Mouse (Mus musculus) lung, postnatal 0 days (tissue): ENCODE data around the gene Lpp. TPM values are rescaled to one million over a fixed set of nuclear protein-coding genes. Genes with fewer than 3 reads are reported as not detected.

Source experiments
- ATAC-seq: fragments of 200-750 bp; cut with Nextera tagmentation; 2 replicates; pipeline ENCODE4 v1.8.0; 2017; ENCODE audit warnings: moderate library complexity
- DNase-seq: peaks from one replicate; pipeline ENCODE4 v3.0.0-alpha.2; 2016; ENCODE audit warnings: low spot score
- H3K27ac ChIP-seq: fragments of 300-500 bp; sonication (generic); 2 replicates; pipeline ENCODE4 v1.5.1; 2014; ENCODE audit warnings: antibody characterized with exemption, mild to moderate bottlenecking, low read length, mixed read lengths
- H3K27me3 ChIP-seq: fragments of 300-500 bp; sonication (generic); replicated peaks from 2 replicates; pipeline ENCODE4 v1.6.1; 2014; ENCODE audit warnings: low read length, mixed read lengths; ENCODE audit not compliant: insufficient read depth
- H3K36me3 ChIP-seq: fragments of 300-500 bp; sonication (generic); 2 replicates; pipeline ENCODE4 v1.6.1; 2014; ENCODE audit warnings: low read length, mixed read lengths; ENCODE audit not compliant: insufficient read depth
- H3K4me1 ChIP-seq: fragments of 300-500 bp; sonication (generic); 2 replicates; pipeline ENCODE4 v1.6.1; 2014; ENCODE audit warnings: antibody characterized with exemption, low read depth, low read length, mixed read lengths; ENCODE audit not compliant: insufficient read depth
- H3K4me2 ChIP-seq: fragments of 300-500 bp; sonication (generic); replicated peaks from 2 replicates; pipeline ENCODE4 v1.6.1; 2014; ENCODE audit warnings: low read depth, mild to moderate bottlenecking, low read length, moderate library complexity, mixed read lengths
- H3K4me3 ChIP-seq: fragments of 300-500 bp; sonication (generic); 2 replicates; pipeline ENCODE4 v1.5.1; 2014; ENCODE audit warnings: low read depth, low read length
- H3K9ac ChIP-seq: fragments of 300-500 bp; sonication (generic); replicated peaks from 2 replicates; pipeline ENCODE4 v1.6.1; 2014; ENCODE audit warnings: low read depth, mild to moderate bottlenecking
- H3K9me3 ChIP-seq: fragments of 300-500 bp; sonication (generic); 2 replicates; pipeline ENCODE4 v1.6.1; 2016; ENCODE audit warnings: low read length, mixed read lengths
- CTCF ChIP-seq: IDR thresholded peaks from 2 replicates; pipeline ENCODE4 v1.5.1; 2016; ENCODE audit warnings: antibody characterized with exemption, mild to moderate bottlenecking
- EP300 ChIP-seq: IDR thresholded peaks from 2 replicates; pipeline ENCODE4 v1.6.1; 2016; ENCODE audit warnings: antibody characterized with exemption, mild to moderate bottlenecking, control low read depth
- WGBS: fragments of 180-500 bp; shearing (Covaris S2); extraction: QIAGEN DNeasy Blood & Tissue Kit; methylation state at CpG from one replicate; pipeline ENCODE4 v1.1.7; 2014; 5-methylcytosine and 5-hydroxymethylcytosine counted together
- polyA plus RNA-seq: library from polyadenylated mRNA; unstranded; fragments of >200 nt; fragmentation: Nextera tagmentation; extraction: Ambion mirVana; gene quantifications from 2 replicates; pipeline ENCODE4 v1.2.1, GENCODE M21; 2015

The Lpp gene
- polyA plus RNA-seq, 1 experiment from 2014 or later = 36.8 TPM

- WGBS = 59% methylated on average over 9 of the region's 9 CpGs
- no peak overlapping the region for H3K4me2 ChIP-seq
- no peak for TF ChIP-seq EP300
- H3K36me3 ChIP-seq = no peaks in the 10 kb centered on the region
- DNase-seq (peak; percentile 75), ATAC-seq (peak; percentile 47)
- no peak overlapping the region for H3K4me3 ChIP-seq
- H3K27me3 ChIP-seq = no peaks in the 10 kb centered on the region
- H3K9me3 ChIP-seq = no peaks in the 10 kb centered on the region
- H3K9ac ChIP-seq = no peak overlapping the region
- no peaks in the 10 kb centered on the region for H3K4me1 ChIP-seq
- no peak overlapping the region for H3K27ac ChIP-seq
Measured at GRCm38 (mm10) chr16:24756141-24756540, 362.8 kb downstream of the Lpp start.

- ATAC-seq (no peak), DNase-seq (no peak)
- no peak for TF ChIP-seq CTCF
- 0 out of 2 replicates have a peak, but pooled peaks have one; percentile 61 for TF ChIP-seq EP300
- Histone ChIP-seq H3K9ac (no peak overlapping the region), H3K9me3 (no peaks in the 10 kb centered on the region), H3K4me1 (no peaks in the 10 kb centered on the region), H3K27ac (no peak overlapping the region), H3K4me3 (no peak overlapping the region), H3K4me2 (no peak overlapping the region), H3K27me3 (no peaks in the 10 kb centered on the region), H3K36me3 (peaks cover 16% of the 10 kb centered on the region; the same call in 1 of the 2 replicates)
- WGBS = 83% methylated on average over 3 of the region's 3 CpGs
Measured at GRCm38 (mm10) chr16:24766051-24766450, 372.7 kb downstream of the Lpp start.

DNA sequence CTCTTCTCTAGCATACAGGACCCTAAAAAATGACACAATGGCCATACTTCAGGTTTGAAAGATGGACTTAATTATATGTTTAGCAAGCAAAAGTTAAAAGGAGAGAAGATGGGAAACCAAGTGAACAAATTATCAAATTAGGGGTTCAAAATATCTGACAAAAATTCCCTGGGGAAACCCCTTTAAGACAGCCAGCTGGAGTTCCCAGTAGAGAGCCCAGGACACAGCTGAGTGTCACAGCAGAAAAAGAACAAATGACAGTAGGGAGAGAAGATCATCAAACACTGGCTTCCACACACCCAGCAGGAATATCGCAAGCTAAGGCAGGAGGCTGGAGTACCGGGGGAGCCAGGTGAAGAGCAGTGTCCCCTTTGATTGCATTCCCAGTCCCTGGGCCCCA is 373.3 kb downstream of the Lpp start:
- Histone ChIP-seq H3K9me3 (no peaks in the 10 kb centered on the region), H3K4me3 (no peak overlapping the region), H3K27me3 (no peaks in the 10 kb centered on the region), H3K27ac (no peak overlapping the region), H3K4me2 (no peak overlapping the region), H3K9ac (no peak overlapping the region), H3K4me1 (no peaks in the 10 kb centered on the region), H3K36me3 (peaks cover 14% of the 10 kb centered on the region; the same call in 1 of the 2 replicates)
- DNase-seq (no peak), ATAC-seq (no peak)
- TF ChIP-seq CTCF = no peak
- TF ChIP-seq EP300 = no peak
- WGBS = 88% methylated on average over 2 of the region's 2 CpGs

DNA sequence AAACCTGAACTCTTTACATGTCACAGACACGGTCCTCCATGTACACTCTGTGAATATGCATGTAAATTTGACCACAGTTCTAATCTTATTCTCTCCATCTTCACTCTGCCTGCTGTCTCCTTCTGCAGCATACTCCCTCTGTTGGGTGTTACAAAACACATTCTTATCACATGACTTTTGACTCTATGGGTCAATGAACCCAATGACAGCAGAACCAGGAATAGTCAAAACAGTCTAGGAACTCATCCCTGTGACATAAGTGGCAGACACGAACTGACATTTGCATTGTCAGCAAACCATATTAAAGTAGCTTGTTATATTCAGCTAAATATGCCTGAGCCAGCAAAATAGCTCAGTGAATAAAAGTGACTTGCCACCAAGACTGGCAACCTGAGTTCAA is 383.7 kb downstream of the Lpp start:
- no peak overlapping the region for H3K4me3 ChIP-seq
- H3K4me1 ChIP-seq = peaks cover 3% of the 10 kb centered on the region; the same call in 1 of the 2 replicates
- H3K27me3 ChIP-seq = no peaks in the 10 kb centered on the region
- no peak overlapping the region for H3K9ac ChIP-seq
- no peak overlapping the region for H3K27ac ChIP-seq
- TF ChIP-seq CTCF (no peak), EP300 (no peak)
- H3K36me3 ChIP-seq = no peaks in the 10 kb centered on the region
- no peaks in the 10 kb centered on the region for H3K9me3 ChIP-seq
- 83% methylated on average over 2 of the region's 2 CpGs for WGBS
- ATAC-seq (no peak), DNase-seq (no peak)
- no peak overlapping the region for H3K4me2 ChIP-seq

GRCm38 (mm10) chr16:24778432-24779274 is 385.3 kb downstream of the Lpp start:
- Histone ChIP-seq H3K4me3 (no peak overlapping the region), H3K4me2 (no peak overlapping the region), H3K36me3 (no peaks in the 10 kb centered on the region), H3K9me3 (no peaks in the 10 kb centered on the region), H3K9ac (no peak overlapping the region), H3K27me3 (no peaks in the 10 kb centered on the region), H3K4me1 (no peaks in the 10 kb centered on the region), H3K27ac (no peak overlapping the region)
- DNase-seq (no peak), ATAC-seq (no peak)
- TF ChIP-seq CTCF (no peak), EP300 (no peak)
- 70% methylated on average over 8 of the region's 8 CpGs for WGBS

DNA sequence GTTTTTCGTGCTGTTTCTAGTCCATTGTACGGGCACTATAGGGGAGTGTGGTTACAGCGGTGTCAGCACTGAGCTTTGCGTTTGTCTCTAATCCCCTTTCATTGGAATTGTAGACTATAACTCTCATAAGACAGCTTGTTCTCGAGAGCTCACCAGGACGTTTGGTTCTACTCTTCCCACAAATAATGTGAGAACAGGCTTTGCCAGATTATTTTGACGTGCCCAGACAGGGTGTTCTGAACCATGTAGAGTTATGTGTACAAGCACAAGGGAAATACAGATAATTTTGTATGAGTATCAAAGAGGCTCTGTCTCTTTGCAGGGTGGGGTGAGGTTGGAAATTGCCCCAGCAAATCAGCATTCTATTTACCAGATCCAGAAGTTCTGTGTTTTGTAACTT is 387.2 kb downstream of the Lpp start:
- H3K9me3 ChIP-seq = no peaks in the 10 kb centered on the region
- TF ChIP-seq CTCF (no peak), EP300 (no peak)
- H3K4me3 ChIP-seq = no peak overlapping the region
- 74% methylated on average over 7 of the region's 7 CpGs for WGBS
- ATAC-seq (no peak), DNase-seq (no peak)
- H3K27me3 ChIP-seq = no peaks in the 10 kb centered on the region
- H3K4me2 ChIP-seq = no peak overlapping the region
- H3K9ac ChIP-seq = no peak overlapping the region
- H3K36me3 ChIP-seq = no peaks in the 10 kb centered on the region
- no peak overlapping the region for H3K27ac ChIP-seq
- no peaks in the 10 kb centered on the region for H3K4me1 ChIP-seq
